Comparison of ENCODE assay signal across 11 mouse cellular contexts in genomic region chr12:77059679-77060059, GRCm38 (mm10).
DNase-seq lines count a peak whose midpoint lies in the region; ATAC-seq and TF ChIP-seq lines count a peak whose summit lies in the region.
"Had no signal": no experiment of that assay in that cellular context is flagged by ENCODE, and none has a peak within 500 bp of the region (broad histone marks: within the 10 kb centered on the region; RNA-seq: fewer than 3 reads in every experiment).

No protein-coding gene starts in this region.

- DNase-seq in heart, adult 9 months (ENCODE audit: low spot score in 2 of 2) = no peak
- DNase-seq in spleen, adult 2 months (ENCODE audit: low read depth in 1 of 2, low spot score in 2 of 2) = no peak
- no peak for DNase-seq in spleen, postnatal 10 days (ENCODE audit: low spot score in 2 of 2)
- no peak for DNase-seq in cerebellum, postnatal 25 days
- no peak for DNase-seq in adrenal gland, postnatal 14 days
- no peak for DNase-seq in adrenal gland, postnatal 36 days
- DNase-seq: right cerebral cortex, postnatal 4 days had no signal

- peaks cover 33% of the 10 kb centered on the region for H3K4me1 ChIP-seq in heart, embryonic 13.5 days
- no peaks in the 10 kb centered on the region; the same call in 1 of the 2 replicates for H3K4me1 ChIP-seq in spleen, adult 2 months (ENCODE audit: control insufficient read depth, insufficient read depth, insufficient read length)
- 0 out of 2 replicates have a peak, but pooled peaks cover 8% of the 10 kb centered on the region for H3K4me1 ChIP-seq in intestine, postnatal 0 days (replicated peaks; ENCODE audit: control insufficient read depth, insufficient read depth, low read length)
- H3K4me1 ChIP-seq: hindbrain, embryonic 15.5 days had no signal

- no peak for TF ChIP-seq CTCF in spleen, adult 2 months (IDR thresholded peaks at IDR 0.05; ENCODE audit: extremely low read depth, insufficient read depth, insufficient read length, insufficient replicate concordance)
- no peak for TF ChIP-seq CTCF in intestine, postnatal 0 days (IDR thresholded peaks at IDR 0.05; ENCODE audit: low read depth)

- no peak for TF ChIP-seq POLR2A in spleen, adult 2 months (IDR thresholded peaks at IDR 0.05; ENCODE audit: low read depth, low read length)

- H3K4me2 ChIP-seq in heart, embryonic 13.5 days = peak overlapping the region; percentile 70
- peak overlapping the region; percentile 58 for H3K4me2 ChIP-seq in intestine, postnatal 0 days (replicated peaks; ENCODE audit: low read depth)

- 76% methylated on average over 4 of the region's 4 CpGs for WGBS in heart, embryonic 13.5 days
- WGBS in spleen, adult 2 months = 56% methylated on average over 4 of the region's 4 CpGs
- 64% methylated on average over 4 of the region's 4 CpGs for WGBS in intestine, postnatal 0 days

- peak overlapping the region; percentile 38 for H3K27ac ChIP-seq in heart, embryonic 13.5 days (replicated peaks)
- peak overlapping the region; percentile 48 for H3K27ac ChIP-seq in spleen, adult 2 months (ENCODE audit: insufficient read depth, low read length)
- 0 out of 2 replicates have a peak overlapping the region, but pooled peaks have one; percentile 35 for H3K27ac ChIP-seq in intestine, postnatal 0 days (ENCODE audit: low read depth, low read length)
- H3K27ac ChIP-seq: hindbrain, embryonic 15.5 days had no signal

- no peak for ATAC-seq in heart, embryonic 13.5 days (ENCODE audit: extremely low read depth, insufficient number of reproducible peaks, low FRiP score, low TSS enrichment)
- ATAC-seq in intestine, postnatal 0 days = 0 out of 2 replicates have a peak, but pooled peaks have one; percentile 2
- ATAC-seq: midbrain, embryonic 16.5 days had no signal

- no peaks in the 10 kb centered on the region for H3K36me3 ChIP-seq in heart, embryonic 13.5 days
- H3K36me3 ChIP-seq in spleen, adult 2 months (ENCODE audit: control insufficient read depth, insufficient read depth, low read length) = no peaks in the 10 kb centered on the region
- H3K36me3 ChIP-seq in intestine, postnatal 0 days (ENCODE audit: control insufficient read depth, insufficient read depth) = no peaks in the 10 kb centered on the region
- H3K36me3 ChIP-seq: hindbrain, embryonic 15.5 days had no signal

- H3K9ac ChIP-seq in heart, embryonic 13.5 days = peak overlapping the region; percentile 20; the same call in 1 of the 2 replicates
- H3K9ac ChIP-seq in intestine, postnatal 0 days (ENCODE audit: low read depth, low read length) = no peak overlapping the region
- H3K9ac ChIP-seq: hindbrain, embryonic 15.5 days had no signal

- no peaks in the 10 kb centered on the region for H3K9me3 ChIP-seq in heart, embryonic 13.5 days
- no peaks in the 10 kb centered on the region for H3K9me3 ChIP-seq in intestine, postnatal 0 days (ENCODE audit: control insufficient read depth)
- H3K9me3 ChIP-seq: hindbrain, embryonic 15.5 days had no signal

- peak overlapping the region; percentile 47 for H3K4me3 ChIP-seq in heart, embryonic 13.5 days
- peak overlapping the region; percentile 51; the same call in 1 of the 2 replicates for H3K4me3 ChIP-seq in spleen, adult 2 months (ENCODE audit: extremely low read depth, insufficient read depth, insufficient read length)
- no peak overlapping the region for H3K4me3 ChIP-seq in intestine, postnatal 0 days (ENCODE audit: low read depth, low read length)
- H3K4me3 ChIP-seq: hindbrain, embryonic 15.5 days had no signal

- H3K27me3 ChIP-seq in heart, embryonic 13.5 days (replicated peaks) = peaks cover 47% of the 10 kb centered on the region
- no peaks in the 10 kb centered on the region for H3K27me3 ChIP-seq in spleen, adult 2 months (ENCODE audit: control insufficient read depth, insufficient read depth, low read length)
- H3K27me3 ChIP-seq in intestine, postnatal 0 days (replicated peaks; ENCODE audit: control insufficient read depth, insufficient read depth, low read length) = peaks cover 11% of the 10 kb centered on the region; the same call in 1 of the 2 replicates
- H3K27me3 ChIP-seq: hindbrain, embryonic 15.5 days had no signal
